Mouse (Mus musculus) MEL (cell line): ENCODE data around the gene Btg2. TPM values are rescaled to one million over a fixed set of nuclear protein-coding genes. Genes with fewer than 3 reads are reported as not detected.

Source experiments
- DNase-seq: peaks from one replicate; pipeline ENCODE4 v3.0.0; 2011; ENCODE audit warnings: low read depth, low spot score
- H3K27ac ChIP-seq: 2 replicates; pipeline ENCODE4 v1.5.1; 2012; ENCODE audit warnings: low read depth, mild to moderate bottlenecking, control low read depth, low read length, moderate library complexity; ENCODE audit not compliant: control insufficient read depth
- H3K27me3 ChIP-seq, 2 experiments: fragments of 150-350 bp in 1 of 2; sonication (generic) in 1 of 2; 2 replicates each; pipeline ENCODE4 v1.6.1; 2012; ENCODE audit warnings: low read length in 2 of 2, mild to moderate bottlenecking in 2 of 2, improper control_type of control experiment in 1 of 2, moderate library complexity in 1 of 2; ENCODE audit not compliant: insufficient read depth in 2 of 2, control insufficient read depth in 1 of 2
- H3K36me3 ChIP-seq, 2 experiments: 2 replicates each; pipeline ENCODE4 v1.6.1; 2012 to 2014; ENCODE audit warnings: low read length in 2 of 2, improper control_type of control experiment in 1 of 2, inconsistent platforms in 1 of 2, mild to moderate bottlenecking in 1 of 2; ENCODE audit not compliant: insufficient read depth in 2 of 2, control insufficient read depth in 1 of 2
- H3K4me1 ChIP-seq, 2 experiments: fragments of 150-350 bp in 1 of 2; sonication (generic) in 1 of 2; 2 replicates each; pipeline ENCODE4 v1.6.1; 2012; ENCODE audit warnings: low read length in 2 of 2, improper control_type of control experiment in 1 of 2, mild to moderate bottlenecking in 1 of 2; ENCODE audit not compliant: insufficient read depth in 2 of 2, control insufficient read depth in 1 of 2
- H3K4me3 ChIP-seq, 2 experiments: fragments of 150-350 bp in 1 of 2; sonication (generic) in 1 of 2; 2 replicates each; pipeline ENCODE4 v1.5.1; 2012; ENCODE audit warnings: low read depth in 2 of 2, low read length in 2 of 2, mild to moderate bottlenecking in 2 of 2, moderate library complexity in 2 of 2, control low read depth in 1 of 2, improper control_type of control experiment in 1 of 2; ENCODE audit not compliant: control insufficient read depth in 1 of 2, insufficient read depth in 1 of 2
- H3K79me2 ChIP-seq: 2 replicates; pipeline ENCODE4 v1.6.1; 2012; ENCODE audit warnings: mild to moderate bottlenecking, low read length, moderate library complexity; ENCODE audit not compliant: control insufficient read depth, poor library complexity, insufficient read depth
- H3K9ac ChIP-seq: 2 replicates; pipeline ENCODE4 v1.6.1; 2012; ENCODE audit warnings: low read depth, mild to moderate bottlenecking, control low read depth, low read length, moderate library complexity; ENCODE audit not compliant: control insufficient read depth, poor library complexity, severe bottlenecking
- H3K9me3 ChIP-seq: fragments of 150-350 bp; sonication (generic); replicated peaks from 2 replicates; pipeline ENCODE4 v1.6.1; 2012; ENCODE audit warnings: mild to moderate bottlenecking, low read length, improper control_type of control experiment, moderate library complexity; ENCODE audit not compliant: insufficient read depth
- CTCF ChIP-seq, 3 experiments: IDR thresholded peaks in 2 of 3; conservative IDR thresholded peaks in 1 of 3; 2 replicates each; pipeline ENCODE4 v1.5.1; 2011 to 2012; ENCODE audit warnings: low read length in 3 of 3, low read depth in 2 of 3, mild to moderate bottlenecking in 2 of 3, improper control_type of control experiment in 1 of 3, inconsistent platforms in 1 of 3, mixed read lengths in 1 of 3, moderate library complexity in 1 of 3; ENCODE audit not compliant: control insufficient read depth in 1 of 3, insufficient read depth in 1 of 3, poor library complexity in 1 of 3, severe bottlenecking in 1 of 3
- ELF1 ChIP-seq: IDR thresholded peaks from 2 replicates; pipeline ENCODE4 v1.6.1; 2014; ENCODE audit warnings: low read depth, mild to moderate bottlenecking, inconsistent platforms, low read length, improper control_type of control experiment, moderate library complexity
- ETS1 ChIP-seq: IDR thresholded peaks from 2 replicates; pipeline ENCODE4 v1.6.1; 2012; ENCODE audit warnings: low read depth, mild to moderate bottlenecking, inconsistent platforms, low read length, improper control_type of control experiment, moderate library complexity
- HCFC1 ChIP-seq: IDR thresholded peaks from 2 replicates; pipeline ENCODE4 v1.6.1; 2012; ENCODE audit warnings: low read depth, mild to moderate bottlenecking, inconsistent platforms, low read length, improper control_type of control experiment, moderate library complexity
- JUND ChIP-seq: IDR thresholded peaks from 2 replicates; pipeline ENCODE4 v1.6.1; 2011; ENCODE audit warnings: low read depth, mild to moderate bottlenecking, improper control_type of control experiment, low read length
- MEF2A ChIP-seq: IDR thresholded peaks from 2 replicates; pipeline ENCODE4 v1.6.1; 2014; ENCODE audit warnings: low read depth, mild to moderate bottlenecking, inconsistent platforms, low read length, improper control_type of control experiment; ENCODE audit not compliant: poor library complexity, insufficient replicate concordance, severe bottlenecking; ENCODE audit errors: extremely low read depth
- MXI1 ChIP-seq: IDR thresholded peaks from 2 replicates; pipeline ENCODE4 v1.6.1; 2011; ENCODE audit warnings: mild to moderate bottlenecking, low read depth, low read length, improper control_type of control experiment
- MYB ChIP-seq: IDR thresholded peaks from 2 replicates; pipeline ENCODE4 v1.6.1; 2011; ENCODE audit warnings: mild to moderate bottlenecking, low read depth, low read length, improper control_type of control experiment
- NELFE ChIP-seq: IDR thresholded peaks from 2 replicates; pipeline ENCODE4 v1.6.1; 2011; ENCODE audit warnings: low read depth, low read length, improper control_type of control experiment
- NRF1 ChIP-seq: IDR thresholded peaks from 2 replicates; pipeline ENCODE4 v1.6.1; 2014; ENCODE audit warnings: low read depth, mild to moderate bottlenecking, inconsistent platforms, low read length, improper control_type of control experiment, moderate library complexity; ENCODE audit not compliant: poor library complexity, insufficient read depth, severe bottlenecking
- POLR2A ChIP-seq, 2 experiments: IDR thresholded peaks; 2 replicates each; pipeline ENCODE4 v1.6.1; 2011 to 2012; ENCODE audit warnings: low read length in 2 of 2, mild to moderate bottlenecking in 2 of 2, control low read depth in 1 of 2, improper control_type of control experiment in 1 of 2, low read depth in 1 of 2, moderate library complexity in 1 of 2; ENCODE audit not compliant: control insufficient read depth in 1 of 2, insufficient read depth in 1 of 2, poor library complexity in 1 of 2
- POLR2AphosphoS2 ChIP-seq: IDR thresholded peaks from 2 replicates; pipeline ENCODE4 v1.6.1; 2011; ENCODE audit warnings: low read length, improper control_type of control experiment
- POLR2AphosphoS5 ChIP-seq: IDR thresholded peaks from 2 replicates; pipeline ENCODE4 v1.6.1; 2012; ENCODE audit warnings: low read depth, borderline replicate concordance, mild to moderate bottlenecking, inconsistent platforms, low read length, moderate library complexity, mixed read lengths
- RAD21 ChIP-seq: IDR thresholded peaks from 2 replicates; pipeline ENCODE4 v1.6.1; 2011; ENCODE audit warnings: mild to moderate bottlenecking, low read depth, low read length, improper control_type of control experiment
- SIN3A ChIP-seq: IDR thresholded peaks from 2 replicates; pipeline ENCODE4 v1.6.1; 2012; ENCODE audit warnings: low read length, improper control_type of control experiment, inconsistent platforms
- SMC3 ChIP-seq: IDR thresholded peaks from 2 replicates; pipeline ENCODE4 v1.6.1; 2011; ENCODE audit warnings: low read depth, low read length, improper control_type of control experiment
- TBP ChIP-seq: IDR thresholded peaks from 2 replicates; pipeline ENCODE4 v1.8.0; 2011; ENCODE audit warnings: low read depth, low read length, improper control_type of control experiment
- TCF12 ChIP-seq: IDR thresholded peaks from 2 replicates; pipeline ENCODE4 v1.6.1; 2014; ENCODE audit warnings: low read depth, mild to moderate bottlenecking, inconsistent platforms, low read length, improper control_type of control experiment, moderate library complexity
- USF1 ChIP-seq: IDR thresholded peaks from 2 replicates; pipeline ENCODE4 v1.6.1; 2014; ENCODE audit warnings: low read depth, mild to moderate bottlenecking, inconsistent platforms, low read length, improper control_type of control experiment, moderate library complexity
- USF2 ChIP-seq, 2 experiments: IDR thresholded peaks; 2 replicates each; pipeline ENCODE4 v1.6.1; 2011 to 2012; ENCODE audit warnings: improper control_type of control experiment in 2 of 2, low read length in 2 of 2, borderline replicate concordance in 1 of 2, inconsistent platforms in 1 of 2, low read depth in 1 of 2, mild to moderate bottlenecking in 1 of 2; ENCODE audit not compliant: insufficient read depth in 1 of 2
- ZC3H11A ChIP-seq: IDR thresholded peaks from 2 replicates; pipeline ENCODE4 v1.6.1; 2012; ENCODE audit warnings: low read depth, mild to moderate bottlenecking, inconsistent platforms, low read length, improper control_type of control experiment
- ZMIZ1 ChIP-seq: IDR thresholded peaks from 2 replicates; pipeline ENCODE4 v1.6.1; 2012; ENCODE audit warnings: low read depth, mild to moderate bottlenecking, inconsistent platforms, low read length, improper control_type of control experiment, moderate library complexity
- polyA plus RNA-seq, 2 experiments: library from polyadenylated mRNA; stranded (reverse) in 1 of 2; unstranded in 1 of 2; fragments of >175 nt in 1 of 2; fragments of >200 nt in 1 of 2; gene quantifications; 2 replicates each; pipeline versions ENCODE4 v1.2.1 to v1.2.4; 2012; ENCODE audit warnings: low replicate concordance in 2 of 2, low read depth in 1 of 2; ENCODE audit not compliant: insufficient read length in 2 of 2, insufficient read depth in 1 of 2, missing spikeins in 1 of 2
- total RNA-seq: library from RNA; depleted of rRNA; stranded (reverse); fragments of 300-350 nt; gene quantifications from 2 replicates; pipeline ENCODE4 v1.2.3, GENCODE M21; 2012; rRNA removed

Gene Btg2
- 2.1 and 2.7 TPM in 2 replicates for total RNA-seq
- 1 to 10 TPM in 1 of 2 experiments, not detected in 1; 3.6 TPM for polyA plus RNA-seq

DNA sequence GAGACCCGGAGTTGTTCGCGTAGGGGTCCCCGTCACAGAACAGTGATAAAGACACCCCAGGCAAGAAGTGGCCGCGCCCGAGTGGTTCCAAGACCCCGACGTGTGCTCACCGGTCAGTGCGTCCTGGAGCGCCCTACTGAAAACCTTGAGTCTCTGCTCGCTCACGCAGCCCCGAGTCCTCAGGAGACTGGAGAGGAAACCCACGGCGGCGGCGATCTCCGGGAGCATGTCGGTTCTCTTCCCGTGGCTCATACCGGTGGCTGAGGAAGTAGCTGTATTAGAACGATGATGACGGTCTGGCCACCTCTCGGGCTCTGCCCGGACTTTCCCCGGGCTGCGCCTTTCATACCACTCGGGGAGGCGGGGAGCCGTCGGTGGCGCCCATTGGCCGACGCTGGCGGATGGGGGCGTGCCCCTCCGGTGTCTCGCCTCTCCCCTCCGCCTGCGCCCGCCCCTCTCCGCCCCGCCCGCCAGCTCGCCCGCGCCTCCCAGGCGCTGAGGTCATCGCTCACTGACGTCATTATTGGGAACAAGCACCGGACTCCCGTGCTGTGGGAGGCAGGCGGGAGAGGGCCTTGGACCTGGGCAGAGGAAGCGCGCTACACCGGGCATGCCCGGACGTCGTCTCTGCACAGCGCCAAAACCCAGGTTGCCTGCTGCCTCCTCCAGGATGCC is at the start of gene Btg2:
Gene Btg2 (minus strand): TSS at position 319 of the 675 bp plus-strand sequence.
- DNase-seq: peak; percentile 92
- H3K9ac ChIP-seq: peak within 1 kb of the TSS; percentile 70
- no peaks in the 10 kb centered on the region for H3K27me3 ChIP-seq
- H3K4me3 ChIP-seq: peak within 1 kb of the TSS; percentile 61 to 72
- no peaks in the 10 kb centered on the region; the same call in 1 of the 2 replicates for H3K79me2 ChIP-seq
- peaks cover 0 to 16% of the 10 kb centered on the region in 2 experiments; a peak in 2 of 4 replicates for H3K36me3 ChIP-seq
- TF ChIP-seq NELFE: peak; percentile 94
- TF ChIP-seq TCF12: peak; percentile 65
- peak; percentile 99 for TF ChIP-seq ZMIZ1
- peak; percentile 89; the same call in 1 of the 2 replicates for TF ChIP-seq POLR2AphosphoS2
- peak; percentile 98 to 99 for TF ChIP-seq POLR2A (IDR thresholded peaks at IDR 0.05; ENCODE audit: control insufficient read depth in 1 of 2, insufficient read depth in 1 of 2, low read depth in 1 of 2, low read length in 2 of 2, poor library complexity in 1 of 2)
- no peak for TF ChIP-seq CTCF (IDR thresholded peaks at IDR 0.05 in 2 of 3, conservative IDR thresholded peaks at IDR 0.05 in 1 of 3; ENCODE audit: control insufficient read depth in 1 of 3, insufficient read depth in 1 of 3, low read depth in 2 of 3, low read length in 3 of 3, poor library complexity in 1 of 3, severe bottlenecking in 1 of 3)
- TF ChIP-seq TBP: peak; percentile 94
- TF ChIP-seq ETS1: peak; percentile 72
- TF ChIP-seq HCFC1: 0 out of 2 replicates have a peak, but pooled peaks have one; percentile 23
- 0 out of 2 replicates have a peak, but pooled peaks have one; percentile 27 for TF ChIP-seq NRF1
- TF ChIP-seq MXI1: no peak; the same call in none of the 2 replicates
- peak; percentile 60; the same call in 1 of the 2 replicates for TF ChIP-seq SIN3A
- TF ChIP-seq POLR2AphosphoS5: no peak; the same call in 1 of the 2 replicates
- TF ChIP-seq, all 39 proteins: peak for 10
- no peaks in the 10 kb centered on the region for H3K9me3 ChIP-seq
- peak within 1 kb of the TSS; percentile 82 for H3K27ac ChIP-seq
- peaks cover 2 to 31% of the 10 kb centered on the region in 2 experiments for H3K4me1 ChIP-seq

DNA sequence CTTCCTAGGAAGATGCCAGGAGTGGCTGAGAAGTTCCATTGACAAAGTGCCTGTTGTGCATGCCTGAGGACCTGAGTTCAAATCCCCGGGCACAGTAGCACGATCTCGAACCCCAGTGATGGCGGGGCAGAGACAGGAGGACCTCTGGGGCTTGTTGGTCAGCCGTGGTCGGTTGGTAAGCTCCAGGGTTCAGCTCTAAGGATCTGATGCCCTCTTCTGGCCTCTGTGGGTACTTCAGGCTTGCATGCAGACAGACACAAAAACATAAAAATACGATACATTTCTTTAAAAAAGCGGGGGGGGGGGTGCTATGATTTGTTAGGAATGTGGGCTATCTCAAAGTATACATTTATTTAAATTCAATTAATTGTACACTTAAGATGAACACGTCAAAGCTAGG is 43.3 kb upstream of the Btg2 start:
- TF ChIP-seq CTCF (IDR thresholded peaks at IDR 0.05 in 2 of 3, conservative IDR thresholded peaks at IDR 0.05 in 1 of 3; ENCODE audit: control insufficient read depth in 1 of 3, insufficient read depth in 1 of 3, low read depth in 2 of 3, low read length in 3 of 3, poor library complexity in 1 of 3, severe bottlenecking in 1 of 3) (peak; percentile 63 to 75 (median 65)), MYB (no peak), ZC3H11A (peak; percentile 31), TCF12 (no peak), USF1 (no peak), JUND (no peak), SIN3A (no peak), USF2 (IDR thresholded peaks at IDR 0.05; ENCODE audit: borderline replicate concordance in 1 of 2, insufficient read depth in 1 of 2, low read depth in 1 of 2, low read length in 2 of 2) (no peak), ELF1 (no peak), SMC3 (peak; percentile 56; the same call in 1 of the 2 replicates), RAD21 (peak; percentile 54), NELFE (no peak), MEF2A (no peak), MXI1 (no peak)
- no peaks in the 10 kb centered on the region for H3K9me3 ChIP-seq
- H3K4me1 ChIP-seq: no peaks in the 10 kb centered on the region
- H3K27ac ChIP-seq: no peak overlapping the region
- H3K36me3 ChIP-seq: no peaks in the 10 kb centered on the region
- H3K9ac ChIP-seq: no peak overlapping the region
- H3K79me2 ChIP-seq: no peaks in the 10 kb centered on the region
- DNase-seq: peak; percentile 57
- H3K4me3 ChIP-seq: no peak overlapping the region
- H3K27me3 ChIP-seq: peaks cover 3 to 10% of the 10 kb centered on the region in 2 experiments
